Mouse (Mus musculus) thymus, postnatal 14 days (tissue): ENCODE measurements around the gene Fbxl20.

Experiments
- DNase-seq: peaks from one replicate; pipeline ENCODE4 v3.0.0; 2021

Gene Fbxl20

GRCm38 (mm10) chr11:98046466-98046865 is 103.7 kb downstream of the Fbxl20 start:
- no peak for DNase-seq

DNA sequence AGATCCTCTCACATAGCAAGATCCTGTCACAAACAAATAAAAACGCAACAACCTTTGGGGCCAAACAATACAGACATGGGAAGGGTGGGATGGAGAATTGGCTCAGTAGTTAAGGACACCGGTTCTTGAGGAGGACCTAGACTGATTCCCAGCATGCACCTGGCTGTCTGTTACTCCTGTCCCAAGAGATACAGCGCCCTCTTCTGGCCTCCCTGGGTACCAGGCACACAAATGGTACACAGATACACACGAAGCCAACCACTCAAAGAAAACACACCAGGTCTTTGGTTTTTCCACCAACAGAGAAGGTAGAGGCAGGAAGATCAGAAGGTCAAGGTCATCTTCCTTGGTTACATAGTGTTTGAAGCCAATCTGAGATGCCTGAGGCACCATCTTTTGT is 104.6 kb downstream of the Fbxl20 start:
- no peak for DNase-seq

DNA sequence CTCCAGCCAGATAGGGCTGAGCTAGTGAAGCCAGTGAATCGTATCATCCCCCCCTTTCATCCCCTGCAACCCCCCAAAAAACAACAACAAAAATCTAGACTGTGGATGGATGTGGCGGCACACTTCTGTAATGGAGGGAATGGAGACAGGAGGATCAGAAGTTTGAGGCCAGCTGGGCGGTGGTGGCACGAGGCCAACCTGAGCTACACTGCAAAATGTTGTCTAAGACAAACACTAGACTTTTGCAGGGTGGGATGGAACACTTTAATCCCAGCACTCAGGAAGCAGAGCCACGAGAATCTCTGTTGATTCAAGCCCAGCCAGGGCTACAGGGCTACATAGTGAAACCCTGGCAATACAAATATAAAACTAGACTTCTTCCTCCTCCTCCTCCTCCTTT is 106.1 kb downstream of the Fbxl20 start:
- DNase-seq = no peak

DNA sequence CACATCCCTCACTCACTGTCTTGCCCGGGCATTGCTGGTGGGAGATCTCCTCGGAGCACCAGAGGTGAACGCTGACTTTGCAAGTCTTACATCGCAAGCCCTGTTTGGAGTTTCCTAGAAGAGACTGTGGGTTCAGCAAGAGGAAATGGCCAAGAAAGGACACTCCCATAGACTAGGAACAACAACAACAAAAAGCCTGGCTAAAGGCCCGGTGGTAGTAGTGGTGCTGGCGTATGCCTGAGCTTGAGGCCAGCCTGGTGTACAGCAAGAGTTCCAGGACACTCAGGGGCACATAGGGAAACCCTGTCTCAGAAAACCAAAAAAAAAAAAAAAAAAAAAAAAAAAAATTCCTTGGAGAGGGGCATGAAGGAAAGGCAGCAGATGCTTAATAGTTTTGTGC is 107.5 kb downstream of the Fbxl20 start:
- no peak for DNase-seq

DNA sequence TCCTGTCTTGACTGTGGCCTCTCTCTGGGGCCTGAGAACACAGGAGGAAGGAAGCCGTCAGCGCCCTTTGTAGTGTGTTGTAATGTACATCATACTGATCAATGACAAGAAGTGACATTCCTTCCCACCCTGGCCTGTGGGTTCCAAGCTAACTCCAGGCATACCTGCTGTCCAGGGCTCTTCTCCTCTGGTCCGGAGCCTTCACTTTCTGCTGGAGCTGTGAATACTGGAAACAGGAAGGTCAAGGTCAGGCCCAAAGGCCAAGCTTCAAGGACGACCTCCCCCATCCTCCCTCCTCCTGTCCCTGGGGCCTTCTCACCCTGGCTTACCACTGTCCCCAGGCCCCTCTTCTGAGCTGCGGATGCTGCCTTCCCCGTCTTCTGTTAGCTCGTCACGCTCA is 109.2 kb downstream of the Fbxl20 start:
- DNase-seq = no peak

GRCm38 (mm10) chr11:98037871-98038270 is 112.3 kb downstream of the Fbxl20 start:
- no peak for DNase-seq

DNA sequence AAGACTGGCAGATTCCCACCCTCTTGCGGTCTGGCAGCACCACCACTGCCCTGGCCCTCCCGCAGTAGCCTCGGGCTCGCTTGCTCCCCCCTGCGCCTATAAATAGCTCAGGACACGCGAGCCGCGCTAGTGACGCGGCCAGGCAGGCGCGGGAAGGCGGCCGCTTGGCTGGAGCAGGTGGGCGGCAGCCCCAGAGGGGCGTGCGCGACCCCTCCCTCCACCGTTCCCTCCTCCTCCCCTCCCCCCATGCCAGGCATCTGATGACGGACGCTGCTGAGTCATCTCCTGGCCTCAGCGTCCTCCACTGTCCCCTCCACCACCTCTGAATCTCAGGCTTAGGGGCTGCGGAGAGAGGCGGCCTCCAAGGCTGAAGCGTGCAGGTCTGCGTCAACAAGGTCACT is 114.2 kb downstream of the Fbxl20 start:
- no peak for DNase-seq

GRCm38 (mm10) chr11:98034840-98035239 is 115.4 kb downstream of the Fbxl20 start:
- DNase-seq = no peak

DNA sequence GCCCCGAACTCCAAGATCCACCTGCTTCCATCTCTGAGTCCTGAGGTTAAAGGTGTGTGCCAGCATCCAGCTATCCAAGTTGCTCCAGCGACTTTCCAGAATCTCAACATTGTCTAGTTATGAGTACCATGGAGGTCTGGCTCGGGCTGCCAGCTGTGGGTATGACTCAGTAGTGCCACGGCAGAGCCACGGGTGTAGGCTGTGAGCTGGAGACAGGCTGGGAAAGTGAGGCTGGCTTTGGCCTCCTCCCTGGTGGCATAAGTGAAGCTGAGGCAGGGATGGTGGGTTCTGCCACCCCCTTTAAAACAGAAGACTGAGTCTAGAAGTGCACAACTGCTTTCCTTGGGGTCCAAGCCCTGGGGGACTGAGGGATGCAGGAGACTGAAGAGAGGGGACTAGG is 116.1 kb downstream of the Fbxl20 start:
- DNase-seq = no peak
